Mouse (Mus musculus) ES-E14 (cell line): ENCODE measurements at regions not wholly inside any gene's neighbourhood (a gene's known extent, or its start where the extent isn't known, plus 50 kb on each side); places are given as distances from the start of the nearest gene placed in this dataset.

Source experiments
- DNase-seq: peaks from one replicate; pipeline ENCODE4 v3.0.0-alpha.2; 2013; ENCODE audit warnings: low read depth, low spot score
- H3K27ac ChIP-seq: 2 replicates; pipeline ENCODE4 v1.5.1; 2012; ENCODE audit warnings: low read depth, mild to moderate bottlenecking, low read length, moderate library complexity, mixed read lengths; ENCODE audit not compliant: poor library complexity, insufficient read depth, severe bottlenecking
- H3K36me3 ChIP-seq: 2 replicates; pipeline ENCODE4 v1.6.1; 2012; ENCODE audit warnings: mild to moderate bottlenecking, low read length, moderate library complexity, mixed read lengths; ENCODE audit not compliant: control insufficient read depth, poor library complexity, insufficient read depth, severe bottlenecking
- H3K4me1 ChIP-seq, 2 experiments: fragments of 150-350 bp in 1 of 2; sonication (generic) in 1 of 2; 2 replicates each; pipeline ENCODE4 v1.6.1; 2012; ENCODE audit warnings: low read length in 2 of 2, mild to moderate bottlenecking in 1 of 2, mixed read lengths in 1 of 2; ENCODE audit not compliant: control insufficient read depth in 2 of 2, insufficient read depth in 2 of 2, poor library complexity in 1 of 2
- H3K4me3 ChIP-seq, 2 experiments: fragments of 150-350 bp in 1 of 2; sonication (generic) in 1 of 2; 2 replicates each; pipeline ENCODE4 v1.5.1; 2012; ENCODE audit warnings: low read length in 2 of 2, low read depth in 1 of 2, mild to moderate bottlenecking in 1 of 2, mixed read lengths in 1 of 2; ENCODE audit not compliant: insufficient read depth in 1 of 2, poor library complexity in 1 of 2, severe bottlenecking in 1 of 2
- H3K9ac ChIP-seq: 2 replicates; pipeline ENCODE4 v1.6.1; 2012; ENCODE audit warnings: low read depth, mild to moderate bottlenecking, low read length, mixed read lengths; ENCODE audit not compliant: poor library complexity, insufficient read depth, severe bottlenecking
- H3K9me3 ChIP-seq: fragments of 150-350 bp; sonication (generic); 2 replicates; pipeline ENCODE4 v1.6.1; 2012; ENCODE audit warnings: low read depth, mild to moderate bottlenecking, low read length; ENCODE audit not compliant: control insufficient read depth, insufficient read depth
- CHD2 ChIP-seq: IDR thresholded peaks from 2 replicates; pipeline ENCODE4 v1.6.1; 2014; ENCODE audit warnings: mild to moderate bottlenecking, low read depth, low read length, inconsistent platforms
- HCFC1 ChIP-seq: IDR thresholded peaks from 2 replicates; pipeline ENCODE4 v1.6.1; 2012; ENCODE audit warnings: low read length, inconsistent platforms, borderline replicate concordance; ENCODE audit not compliant: insufficient read depth
- MAFK ChIP-seq: IDR thresholded peaks from 2 replicates; pipeline ENCODE4 v1.6.1; 2014; ENCODE audit warnings: mild to moderate bottlenecking, low read depth, low read length, inconsistent platforms; ENCODE audit not compliant: insufficient read depth
- ZC3H11A ChIP-seq: IDR thresholded peaks from 2 replicates; pipeline ENCODE4 v1.6.1; 2012; ENCODE audit warnings: low read depth, mild to moderate bottlenecking, inconsistent platforms, low read length, borderline replicate concordance
- ZNF384 ChIP-seq: IDR thresholded peaks from 2 replicates; pipeline ENCODE4 v1.6.1; 2012; ENCODE audit warnings: low read depth, low read length, inconsistent platforms
- in situ Hi-C, 2 experiments: fragments of 600-800 bp; cut with MboI; formaldehyde crosslinking; loops; one replicate each; pipeline ENCODE4 v1.15.1; 2025; ENCODE audit warnings: low sequenced_read_pairs in 2 of 2, inconsistent platforms in 1 of 2; ENCODE audit not compliant: unreplicated experiment in 2 of 2

DNA sequence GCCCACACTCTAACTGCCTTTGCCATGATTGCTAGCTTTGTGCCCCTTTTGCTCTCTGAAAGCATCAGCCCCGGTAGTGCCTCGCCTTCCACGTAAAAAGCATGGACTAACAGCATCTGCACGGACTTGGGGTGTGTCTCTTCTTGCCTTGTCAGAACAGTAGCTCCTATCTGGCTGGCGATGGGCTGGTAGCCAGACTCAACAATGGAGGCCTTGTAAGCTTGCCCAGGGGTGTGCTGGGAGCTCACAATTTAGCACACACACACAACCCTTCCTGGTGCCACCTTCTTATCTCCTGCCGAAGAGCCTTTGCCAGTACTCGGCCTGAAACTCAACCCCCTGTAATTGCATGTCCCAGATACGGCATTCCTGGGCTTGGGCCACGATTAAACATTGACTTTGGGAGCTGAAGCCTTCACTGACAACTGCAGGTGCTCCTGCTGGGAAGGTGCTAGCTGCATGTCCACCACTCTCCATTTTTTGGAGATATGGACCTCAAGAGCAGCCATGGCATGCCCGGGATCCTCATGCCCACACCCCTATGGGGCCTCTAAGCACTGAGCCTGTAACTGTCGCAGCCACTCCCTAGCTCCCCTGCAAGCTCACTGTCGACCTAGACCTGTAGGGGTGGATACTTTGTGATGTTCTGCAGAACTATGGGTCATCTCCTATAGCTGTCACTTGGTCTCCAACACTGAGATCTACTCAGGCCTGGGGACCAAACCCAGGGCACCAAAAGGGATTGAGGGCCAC is 166.7 kb upstream of the Haao start:
- Histone ChIP-seq H3K27ac (no peak overlapping the region), H3K4me1 (peaks cover 0 to 5% of the 10 kb centered on the region in 2 experiments; a peak in 1 of 4 replicates), H3K9ac (no peak overlapping the region), H3K9me3 (no peaks in the 10 kb centered on the region), H3K36me3 (no peaks in the 10 kb centered on the region), H3K4me3 (no peak overlapping the region)
- TF ChIP-seq HCFC1 (no peak), MAFK (no peak), CHD2 (no peak), ZNF384 (no peak), ZC3H11A (no peak)
- in situ Hi-C loops = no loop called here
- no peak for DNase-seq

DNA sequence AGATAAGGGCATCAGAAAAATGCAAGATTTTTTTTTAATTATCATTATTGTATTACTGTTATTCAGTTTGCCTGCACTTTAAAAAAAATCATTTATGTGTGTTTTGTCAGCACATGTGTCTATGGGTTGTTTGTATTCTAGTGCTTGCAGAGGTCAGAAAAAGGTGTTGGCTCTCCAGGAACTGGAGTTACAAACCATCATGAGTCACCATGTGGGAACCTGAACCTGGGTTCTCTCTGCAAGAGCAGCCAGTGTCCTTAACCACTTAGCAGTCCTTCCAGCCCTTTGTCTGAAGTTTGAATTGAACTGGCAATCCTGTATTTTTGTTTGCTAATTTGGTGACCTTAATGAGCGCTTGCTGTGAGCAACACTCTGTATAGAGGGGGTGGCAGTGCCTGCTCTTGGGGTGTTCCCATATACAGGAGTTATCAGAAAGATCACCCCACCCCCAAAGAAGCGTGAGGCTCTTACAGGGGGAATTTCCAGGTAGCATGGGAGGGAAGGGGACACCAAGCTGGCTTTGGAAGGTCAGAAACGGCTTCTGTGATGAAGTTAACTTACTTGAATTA is 162.8 kb upstream of the Haao start:
- Histone ChIP-seq H3K4me3 (no peak overlapping the region), H3K9me3 (no peaks in the 10 kb centered on the region), H3K4me1 (peaks cover 0 to 16% of the 10 kb centered on the region in 2 experiments; a peak in 1 of 4 replicates), H3K9ac (no peak overlapping the region), H3K27ac (no peak overlapping the region), H3K36me3 (no peaks in the 10 kb centered on the region)
- no peak for TF ChIP-seq ZC3H11A
- no peak for TF ChIP-seq ZNF384
- TF ChIP-seq MAFK = no peak
- TF ChIP-seq HCFC1 = no peak
- TF ChIP-seq CHD2 = no peak
- DNase-seq = no peak
- in situ Hi-C loops = no loop called here

DNA sequence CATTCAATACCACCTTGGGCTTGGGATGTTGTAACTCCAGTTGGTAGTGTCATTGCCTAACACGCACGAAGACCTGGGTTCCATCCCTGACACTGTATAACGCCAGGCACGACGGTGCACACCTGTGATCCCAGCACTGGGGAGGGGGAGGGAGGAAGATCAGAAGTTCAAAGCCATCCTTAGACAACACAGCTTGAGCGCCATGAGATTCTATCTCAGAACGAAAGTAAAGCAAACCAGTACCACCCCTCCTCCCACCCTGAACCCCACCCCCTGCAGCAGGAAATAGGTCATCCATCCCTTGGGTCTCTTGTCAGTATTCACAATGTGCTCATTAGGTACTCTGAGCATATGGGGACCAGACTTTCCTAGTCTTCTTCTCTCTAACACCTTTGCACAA is 162.2 kb upstream of the Haao start:
- DNase-seq = no peak
- H3K4me1 ChIP-seq = peaks cover under 1 to 18% of the 10 kb centered on the region in 2 experiments; a peak in 2 of 4 replicates
- H3K9ac ChIP-seq = no peak overlapping the region
- H3K36me3 ChIP-seq = no peaks in the 10 kb centered on the region
- H3K9me3 ChIP-seq = no peaks in the 10 kb centered on the region
- no peak overlapping the region for H3K4me3 ChIP-seq
- in situ Hi-C loops = no loop called here
- TF ChIP-seq CHD2 (no peak), HCFC1 (no peak), ZC3H11A (no peak), MAFK (no peak), ZNF384 (no peak)
- H3K27ac ChIP-seq = no peak overlapping the region

GRCm38 (mm10) chr17:84009194-84009593 is 161.4 kb upstream of the Haao start:
- no peaks in the 10 kb centered on the region for H3K36me3 ChIP-seq
- H3K4me1 ChIP-seq = peaks cover 8 to 25% of the 10 kb centered on the region in 2 experiments; a peak in 3 of 4 replicates

More at GRCm38 (mm10) chr17:84009194-84009593, 161.4 kb upstream of the Haao start:
- no peak for TF ChIP-seq ZC3H11A
- TF ChIP-seq ZNF384 = no peak
- TF ChIP-seq MAFK = no peak
- no peak for TF ChIP-seq HCFC1
- no peak for TF ChIP-seq CHD2
- in situ Hi-C loops = no loop called here
- no peak for DNase-seq
- H3K27ac ChIP-seq = no peak overlapping the region
- H3K9ac ChIP-seq = peak overlapping the region; percentile 12; the same call in 1 of the 2 replicates
- H3K4me3 ChIP-seq = peak overlapping the region in 1 of 2 experiments; percentile 0; a peak in 1 of 4 replicates
- H3K9me3 ChIP-seq = no peaks in the 10 kb centered on the region
